Mouse (Mus musculus): Measurements from ENCODE around the gene Kxd1.

DNA sequence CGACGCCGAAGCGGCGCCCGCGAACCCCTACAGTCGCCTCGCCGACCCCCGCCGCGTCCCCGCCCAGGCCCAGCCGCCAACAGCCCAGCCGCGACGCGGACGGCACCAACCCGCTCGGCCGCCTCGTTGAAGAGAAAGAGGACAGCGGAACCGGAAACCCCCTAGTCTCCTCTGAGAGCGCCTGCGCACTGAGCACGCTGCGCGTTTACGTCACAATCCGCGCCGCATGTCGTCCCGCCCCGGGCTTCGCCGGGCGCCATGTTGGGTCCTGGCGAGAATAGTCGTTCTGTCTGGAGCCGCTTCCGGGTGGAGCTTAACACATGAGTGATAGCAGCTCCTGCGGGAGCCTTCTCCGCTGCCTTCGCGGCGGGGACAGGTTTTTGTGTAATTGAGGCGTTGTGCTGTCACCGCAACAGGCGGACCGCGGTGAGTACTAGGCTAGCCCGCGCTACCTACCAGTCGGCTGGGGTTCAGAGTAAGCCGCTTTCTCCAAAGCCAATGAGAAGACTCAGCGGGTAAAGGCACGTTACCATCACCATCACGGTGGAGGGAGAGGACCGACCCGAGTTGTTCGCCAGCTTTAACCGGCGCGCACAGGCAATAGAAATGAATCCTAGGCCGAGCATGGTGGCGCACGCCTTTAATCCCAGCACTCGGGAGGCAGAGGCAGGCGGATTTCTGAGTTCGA, 17.4 kb downstream of the Kxd1 start, which contains the start of gene Uba52:
- TF ChIP-seq CTCF (IDR thresholded peaks at IDR 0.05; ENCODE audit: extremely low read depth, insufficient read depth, low read length) (no peak), POLR2A (IDR thresholded peaks at IDR 0.05; ENCODE audit: extremely low read depth, insufficient read depth, low read length) (peak; percentile 84)
